Mouse (Mus musculus): Measurements from ENCODE around the gene Gpr162. TPM values are rescaled to one million over a fixed set of nuclear protein-coding genes. Genes with fewer than 3 reads are reported as not detected.
"Not testable (repeated sequence)": the region's sequence is repeated elsewhere in the genome, so short reads cannot be mapped to it uniquely, and the experiment has no call there.

Gpr162 gene
- polyA plus RNA-seq, 1 experiment from 2014 or later = 0.59 TPM

- not testable (repeated sequence) for H3K4me1 ChIP-seq (ENCODE audit: control insufficient read depth, insufficient read depth, low read length); H3K27me3 ChIP-seq (ENCODE audit: control insufficient read depth, insufficient read depth, low read length); H3K36me3 ChIP-seq (replicated peaks; ENCODE audit: control insufficient read depth, insufficient read depth, low read depth, low read length); ATAC-seq (replicated peaks; ENCODE audit: insufficient number of reproducible peaks, low FRiP score, low TSS enrichment, low read depth); H3K9ac ChIP-seq (replicated peaks; ENCODE audit: low read length); DNase-seq (ENCODE audit: low spot score); H3K9me3 ChIP-seq (replicated peaks; ENCODE audit: control insufficient read depth, low read length); H3K27ac ChIP-seq (replicated peaks; ENCODE audit: low read depth, low read length)
- 90% methylated on average over 4 of the region's 4 CpGs for WGBS
- Histone ChIP-seq H3K4me3 (ENCODE audit: low read depth, low read length) (peak overlapping the region; percentile 65; the same call in 1 of the 2 replicates), H3K4me2 (ENCODE audit: low read depth, low read length) (peak overlapping the region; percentile 16)
Measured at GRCm38 (mm10) chr6:124831199-124831598, 32.6 kb downstream of the Gpr162 start.

GRCm38 (mm10) chr6:124829799-124830700 lies 33.7 kb downstream of the Gpr162 start:
- H3K27me3 ChIP-seq (ENCODE audit: control insufficient read depth, insufficient read depth, low read length) = no peaks in the 10 kb centered on the region
- peak overlapping the region; percentile 64 for H3K9ac ChIP-seq (replicated peaks; ENCODE audit: low read length)
- peaks cover 3% of the 10 kb centered on the region; the same call in 1 of the 2 replicates for H3K36me3 ChIP-seq (replicated peaks; ENCODE audit: control insufficient read depth, insufficient read depth, low read depth, low read length)
- H3K4me1 ChIP-seq (ENCODE audit: control insufficient read depth, insufficient read depth, low read length) = no peaks in the 10 kb centered on the region
- peak overlapping the region; percentile 72 for H3K27ac ChIP-seq (replicated peaks; ENCODE audit: low read depth, low read length)
- H3K4me3 ChIP-seq (ENCODE audit: low read depth, low read length) = peak overlapping the region; percentile 65
- no peaks in the 10 kb centered on the region for H3K9me3 ChIP-seq (replicated peaks; ENCODE audit: control insufficient read depth, low read length)
- DNase-seq (ENCODE audit: low spot score) (peak; percentile 98), ATAC-seq (replicated peaks; ENCODE audit: insufficient number of reproducible peaks, low FRiP score, low TSS enrichment, low read depth) (peak; percentile 87)
- H3K4me2 ChIP-seq (ENCODE audit: low read depth, low read length) = peak overlapping the region; percentile 64
- WGBS = under 1% methylated on average over 38 of the region's 38 CpGs

DNA sequence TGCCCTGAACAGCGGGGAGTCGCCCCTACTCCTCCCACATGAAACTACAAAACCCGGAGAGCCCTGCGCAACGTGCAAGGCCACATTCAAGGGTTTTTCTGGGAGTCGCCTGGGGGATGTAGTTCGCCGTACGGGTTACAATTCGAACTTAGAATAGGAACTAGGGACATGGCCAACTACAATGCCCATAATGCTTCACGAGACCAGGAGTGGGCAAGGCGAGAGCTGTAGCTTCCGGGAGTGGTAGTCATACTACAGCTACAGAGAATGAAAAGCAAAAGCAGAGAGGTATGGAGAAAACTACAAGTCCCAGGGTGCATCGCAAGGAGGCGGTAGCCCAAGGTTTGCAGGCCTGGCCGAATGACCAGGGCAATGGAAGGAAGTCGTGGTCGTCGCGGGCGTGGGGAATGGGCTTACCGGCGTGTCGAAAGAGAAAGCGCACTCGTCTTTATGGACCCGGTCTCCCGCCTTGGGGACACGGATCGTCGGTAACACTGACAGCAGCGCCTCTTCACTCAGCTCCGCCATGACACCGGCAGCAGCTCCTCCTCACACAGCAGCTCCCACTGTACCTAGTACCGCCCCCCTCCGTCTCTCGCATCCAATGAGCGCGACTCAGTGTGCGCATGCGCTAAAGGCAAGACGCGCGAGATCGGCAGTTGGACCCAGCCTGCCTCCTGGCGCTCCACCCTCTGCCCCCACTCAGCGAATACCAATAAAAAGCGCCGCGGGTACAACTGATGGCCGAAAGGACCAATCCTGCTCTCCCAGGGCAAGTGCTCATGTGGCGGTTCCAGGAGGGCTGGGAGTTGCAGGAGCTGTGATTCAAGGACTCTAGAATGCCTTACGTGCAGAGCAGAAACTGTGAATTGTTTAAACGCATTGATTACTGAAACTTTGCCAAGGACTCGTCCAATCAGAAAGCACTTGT lies 34.6 kb downstream of the Gpr162 start, which contains the start of the genes Usp5 and Cdca3:
Gene Usp5 (minus strand): TSS at position 617 of the 931 bp plus-strand sequence.
Gene Cdca3 (plus strand): TSS at position 680 of the 931 bp plus-strand sequence.
- DNase-seq (ENCODE audit: low spot score) (peak; percentile 100), ATAC-seq (replicated peaks; ENCODE audit: insufficient number of reproducible peaks, low FRiP score, low TSS enrichment, low read depth) (peak; percentile 95)
- Histone ChIP-seq H3K27ac (replicated peaks; ENCODE audit: low read depth, low read length) (peak within 1 kb of the TSS; percentile 72), H3K9me3 (replicated peaks; ENCODE audit: control insufficient read depth, low read length) (no peaks in the 10 kb centered on the region), H3K4me2 (ENCODE audit: low read depth, low read length) (peak within 1 kb of the TSS; percentile 87), H3K36me3 (replicated peaks; ENCODE audit: control insufficient read depth, insufficient read depth, low read depth, low read length) (peaks cover 5% of the 10 kb centered on the region), H3K27me3 (ENCODE audit: control insufficient read depth, insufficient read depth, low read length) (no peaks in the 10 kb centered on the region), H3K4me1 (ENCODE audit: control insufficient read depth, insufficient read depth, low read length) (no peaks in the 10 kb centered on the region), H3K9ac (replicated peaks; ENCODE audit: low read length) (peak within 1 kb of the TSS; percentile 73), H3K4me3 (ENCODE audit: low read depth, low read length) (peak within 1 kb of the TSS; percentile 65)
- WGBS = under 1% methylated on average over 55 of the region's 55 CpGs

- H3K27ac ChIP-seq (replicated peaks; ENCODE audit: low read depth, low read length) = no peak overlapping the region
- H3K36me3 ChIP-seq (replicated peaks; ENCODE audit: control insufficient read depth, insufficient read depth, low read depth, low read length) = peaks cover 9% of the 10 kb centered on the region
- DNase-seq (ENCODE audit: low spot score) = peak; percentile 44
Measured at GRCm38 (mm10) chr6:124828101-124828592, 35.6 kb downstream of the Gpr162 start.

DNA sequence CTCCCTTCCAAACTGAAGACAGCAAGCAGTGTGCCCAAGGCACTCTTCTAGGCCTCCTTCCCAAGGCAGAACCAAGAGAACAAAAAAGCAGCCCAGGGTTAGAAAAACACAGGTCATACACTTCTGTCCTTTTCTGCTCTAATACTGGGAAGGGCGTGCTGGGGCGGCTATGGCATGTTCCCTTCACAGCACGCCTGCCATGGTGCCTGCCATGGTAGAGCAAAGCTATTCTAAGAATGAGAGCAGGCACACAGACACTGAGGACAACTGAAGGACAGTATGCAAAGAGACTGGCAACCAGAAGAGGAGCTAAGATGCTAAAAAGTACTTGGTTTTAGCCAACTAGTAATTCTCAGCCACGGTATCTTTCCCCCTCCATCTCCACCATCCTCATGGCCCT lies 41.7 kb downstream of the Gpr162 start:
- no peak for ATAC-seq (replicated peaks; ENCODE audit: insufficient number of reproducible peaks, low FRiP score, low TSS enrichment, low read depth)
- H3K4me2 ChIP-seq (ENCODE audit: low read depth, low read length) = no peak overlapping the region
- no peak for DNase-seq (ENCODE audit: low spot score)
- no peak overlapping the region for H3K4me3 ChIP-seq (ENCODE audit: low read depth, low read length)
- H3K36me3 ChIP-seq (replicated peaks; ENCODE audit: control insufficient read depth, insufficient read depth, low read depth, low read length) = peaks cover 24% of the 10 kb centered on the region
- H3K27ac ChIP-seq (replicated peaks; ENCODE audit: low read depth, low read length) = no peak overlapping the region
- no peaks in the 10 kb centered on the region for H3K4me1 ChIP-seq (ENCODE audit: control insufficient read depth, insufficient read depth, low read length)
- no peak overlapping the region for H3K9ac ChIP-seq (replicated peaks; ENCODE audit: low read length)
- WGBS = 98% methylated on average over 4 of the region's 4 CpGs
- no peaks in the 10 kb centered on the region for H3K27me3 ChIP-seq (ENCODE audit: control insufficient read depth, insufficient read depth, low read length)
- no peaks in the 10 kb centered on the region for H3K9me3 ChIP-seq (replicated peaks; ENCODE audit: control insufficient read depth, low read length)

More at GRCm38 (mm10) chr6:124828101-124828592, 35.6 kb downstream of the Gpr162 start:
- Histone ChIP-seq H3K4me2 (ENCODE audit: low read depth, low read length) (peak overlapping the region; percentile 87), H3K9me3 (replicated peaks; ENCODE audit: control insufficient read depth, low read length) (no peaks in the 10 kb centered on the region), H3K4me1 (ENCODE audit: control insufficient read depth, insufficient read depth, low read length) (no peaks in the 10 kb centered on the region), H3K9ac (replicated peaks; ENCODE audit: low read length) (peak overlapping the region; percentile 73), H3K4me3 (ENCODE audit: low read depth, low read length) (peak overlapping the region; percentile 65), H3K27me3 (ENCODE audit: control insufficient read depth, insufficient read depth, low read length) (no peaks in the 10 kb centered on the region)
- no peak for ATAC-seq (replicated peaks; ENCODE audit: insufficient number of reproducible peaks, low FRiP score, low TSS enrichment, low read depth)
- 26% methylated on average over 10 of the region's 10 CpGs for WGBS

- Histone ChIP-seq H3K36me3 (replicated peaks; ENCODE audit: control insufficient read depth, insufficient read depth, low read depth, low read length) (peaks cover 22% of the 10 kb centered on the region), H3K27ac (replicated peaks; ENCODE audit: low read depth, low read length) (no peak overlapping the region), H3K4me3 (ENCODE audit: low read depth, low read length) (no peak overlapping the region), H3K9ac (replicated peaks; ENCODE audit: low read length) (no peak overlapping the region), H3K27me3 (ENCODE audit: control insufficient read depth, insufficient read depth, low read length) (no peaks in the 10 kb centered on the region), H3K4me2 (ENCODE audit: low read depth, low read length) (no peak overlapping the region), H3K9me3 (replicated peaks; ENCODE audit: control insufficient read depth, low read length) (no peaks in the 10 kb centered on the region), H3K4me1 (ENCODE audit: control insufficient read depth, insufficient read depth, low read length) (no peaks in the 10 kb centered on the region)
- DNase-seq (ENCODE audit: low spot score) (no peak), ATAC-seq (replicated peaks; ENCODE audit: insufficient number of reproducible peaks, low FRiP score, low TSS enrichment, low read depth) (no peak)
- whole genome bisulfite sequencing = 93% methylated on average over 5 of the region's 5 CpGs
Measured at GRCm38 (mm10) chr6:124820891-124821290, 42.9 kb downstream of the Gpr162 start.

GRCm38 (mm10) chr6:124817971-124818370 lies 45.8 kb downstream of the Gpr162 start:
- Histone ChIP-seq H3K4me1 (ENCODE audit: control insufficient read depth, insufficient read depth, low read length) (no peaks in the 10 kb centered on the region), H3K4me3 (ENCODE audit: low read depth, low read length) (no peak overlapping the region), H3K9me3 (replicated peaks; ENCODE audit: control insufficient read depth, low read length) (no peaks in the 10 kb centered on the region), H3K9ac (replicated peaks; ENCODE audit: low read length) (no peak overlapping the region), H3K4me2 (ENCODE audit: low read depth, low read length) (no peak overlapping the region), H3K36me3 (replicated peaks; ENCODE audit: control insufficient read depth, insufficient read depth, low read depth, low read length) (peaks cover 15% of the 10 kb centered on the region), H3K27ac (replicated peaks; ENCODE audit: low read depth, low read length) (no peak overlapping the region), H3K27me3 (ENCODE audit: control insufficient read depth, insufficient read depth, low read length) (no peaks in the 10 kb centered on the region)
- no peak for DNase-seq (ENCODE audit: low spot score)
- ATAC-seq (replicated peaks; ENCODE audit: insufficient number of reproducible peaks, low FRiP score, low TSS enrichment, low read depth) = no peak
- WGBS = 92% methylated on average over 8 of the region's 8 CpGs
